Mouse (Mus musculus) embryonic facial prominence, embryonic 10.5 days (tissue): ENCODE results near the gene BC048679. TPM values are rescaled to one million over a fixed set of nuclear protein-coding genes. Genes with fewer than 3 reads are reported as not detected.
"Not testable (repeated sequence)": the region's sequence is repeated elsewhere in the genome, so short reads cannot be mapped to it uniquely, and the experiment has no call there.

ENCODE experiments used
- DNase-seq: peaks from one replicate; pipeline ENCODE4 v3.0.0-alpha.2; 2017; ENCODE audit warnings: low spot score
- H3K27ac ChIP-seq: fragments of 300-500 bp; sonication (generic); replicated peaks from 2 replicates; pipeline ENCODE4 v1.5.1; 2016; ENCODE audit warnings: mild to moderate bottlenecking
- H3K27me3 ChIP-seq: fragments of 300-500 bp; sonication (generic); replicated peaks from 2 replicates; pipeline ENCODE4 v1.6.1; 2016; ENCODE audit warnings: low read depth, mild to moderate bottlenecking; ENCODE audit not compliant: poor library complexity, severe bottlenecking
- H3K36me3 ChIP-seq: fragments of 300-500 bp; sonication (generic); replicated peaks from 2 replicates; pipeline ENCODE4 v1.6.1; 2016; ENCODE audit warnings: mild to moderate bottlenecking, moderate library complexity
- H3K4me1 ChIP-seq: fragments of 300-500 bp; sonication (generic); 2 replicates; pipeline ENCODE4 v1.6.1; 2016
- H3K4me3 ChIP-seq: fragments of 300-500 bp; sonication (generic); 2 replicates; pipeline ENCODE4 v1.5.1; 2016; ENCODE audit warnings: mild to moderate bottlenecking, moderate library complexity
- H3K9me3 ChIP-seq: fragments of 300-500 bp; sonication (generic); 2 replicates; pipeline ENCODE4 v1.6.1; 2016; ENCODE audit warnings: mild to moderate bottlenecking
- WGBS: fragments of 180-500 bp; shearing (Covaris S2); methylation state at CpG from one replicate; pipeline ENCODE4 v1.1.7; 2016; 5-methylcytosine and 5-hydroxymethylcytosine counted together
- polyA plus RNA-seq: library from polyadenylated mRNA; unstranded; fragments of >200 nt; fragmentation: Nextera tagmentation; extraction: Ambion mirVana; gene quantifications from 2 replicates; pipeline ENCODE4 v1.2.1, GENCODE M21; 2016

Gene BC048679
- polyA plus RNA-seq, 1 experiment from 2014 or later = 0.57 TPM

- no peak overlapping the region for H3K4me3 ChIP-seq
Observed at GRCm38 (mm10) chr7:81514906-81515590, 17.0 kb upstream of the BC048679 start.

GRCm38 (mm10) chr7:81501050-81501449, 3.0 kb upstream of the BC048679 start:
- Histone ChIP-seq H3K9me3 (no peaks in the 10 kb centered on the region), H3K27me3 (peaks cover 22% of the 10 kb centered on the region), H3K4me3 (no peak overlapping the region), H3K4me1 (peaks cover 15% of the 10 kb centered on the region), H3K36me3 (no peaks in the 10 kb centered on the region), H3K27ac (no peak overlapping the region)
- 80% methylated on average over 2 of the region's 2 CpGs for WGBS
- no peak for DNase-seq

More at GRCm38 (mm10) chr7:81514906-81515590, 17.0 kb upstream of the BC048679 start:
- H3K27me3 ChIP-seq = no peaks in the 10 kb centered on the region; the same call in 1 of the 2 replicates
- H3K27ac ChIP-seq = no peak overlapping the region
- DNase-seq = no peak
- no peaks in the 10 kb centered on the region for H3K9me3 ChIP-seq
- 63% methylated on average over 13 of the region's 13 CpGs for WGBS
- peaks cover 5% of the 10 kb centered on the region for H3K4me1 ChIP-seq
- H3K36me3 ChIP-seq = no peaks in the 10 kb centered on the region

- H3K27me3 ChIP-seq = peaks cover 61% of the 10 kb centered on the region
- no peak for DNase-seq
- H3K4me1 ChIP-seq = peaks cover 29% of the 10 kb centered on the region
- no peaks in the 10 kb centered on the region for H3K36me3 ChIP-seq
- no peak overlapping the region for H3K4me3 ChIP-seq
- WGBS = 27% methylated on average over 6 of the region's 6 CpGs
- no peak overlapping the region for H3K27ac ChIP-seq
- no peaks in the 10 kb centered on the region for H3K9me3 ChIP-seq
Observed at GRCm38 (mm10) chr7:81497171-81497570, 910 bp downstream of the BC048679 start.

GRCm38 (mm10) chr7:81493331-81494021, 4.6 kb downstream of the BC048679 start, which contains the start of gene Ap3b2:
Gene Ap3b2, minus strand, starts transcription at chr7:81493925.
- Histone ChIP-seq H3K27me3 (peaks cover 77% of the 10 kb centered on the region), H3K4me1 (peaks cover 43% of the 10 kb centered on the region), H3K36me3 (no peaks in the 10 kb centered on the region), H3K9me3 (no peaks in the 10 kb centered on the region), H3K27ac (peak within 1 kb of the TSS; percentile 72), H3K4me3 (peak within 1 kb of the TSS; percentile 68)
- DNase-seq = peak; percentile 89
- under 1% methylated on average over 57 of the region's 57 CpGs for WGBS

DNA sequence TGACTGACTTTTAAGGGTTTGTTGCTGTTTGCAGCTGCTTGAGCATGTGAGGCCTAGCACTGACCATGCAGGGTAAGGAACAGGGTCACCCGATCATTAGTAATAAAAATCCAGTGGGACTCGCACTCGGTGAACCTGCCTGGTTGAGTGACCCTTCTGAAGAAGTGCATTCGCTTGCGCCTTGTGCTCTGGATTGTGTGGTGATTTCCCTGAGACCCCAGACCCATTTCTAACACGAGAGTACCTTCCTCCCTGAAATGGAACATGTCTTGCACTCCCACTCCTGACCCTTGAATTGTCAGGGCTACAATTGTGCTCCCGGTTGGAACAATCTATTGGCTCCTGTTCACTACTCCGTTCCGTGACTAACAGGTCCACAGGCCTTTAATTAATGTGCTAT, 5.5 kb downstream of the BC048679 start:
- Histone ChIP-seq H3K27ac (no peak overlapping the region), H3K4me1 (peaks cover 39% of the 10 kb centered on the region), H3K4me3 (peak overlapping the region; percentile 68), H3K27me3 (peaks cover 70% of the 10 kb centered on the region), H3K36me3 (no peaks in the 10 kb centered on the region), H3K9me3 (no peaks in the 10 kb centered on the region)
- no peak for DNase-seq
- 42% methylated on average over 9 of the region's 9 CpGs for WGBS

- WGBS = 3% methylated on average over 9 of the region's 9 CpGs
- Histone ChIP-seq H3K4me3 (peak overlapping the region; percentile 13; the same call in 1 of the 2 replicates), H3K4me1 (peaks cover 29% of the 10 kb centered on the region), H3K36me3 (no peaks in the 10 kb centered on the region), H3K27ac (no peak overlapping the region), H3K27me3 (peaks cover 45% of the 10 kb centered on the region), H3K9me3 (no peaks in the 10 kb centered on the region)
- peak; percentile 48 for DNase-seq
Observed at GRCm38 (mm10) chr7:81489649-81490048, 8.4 kb downstream of the BC048679 start.

DNA sequence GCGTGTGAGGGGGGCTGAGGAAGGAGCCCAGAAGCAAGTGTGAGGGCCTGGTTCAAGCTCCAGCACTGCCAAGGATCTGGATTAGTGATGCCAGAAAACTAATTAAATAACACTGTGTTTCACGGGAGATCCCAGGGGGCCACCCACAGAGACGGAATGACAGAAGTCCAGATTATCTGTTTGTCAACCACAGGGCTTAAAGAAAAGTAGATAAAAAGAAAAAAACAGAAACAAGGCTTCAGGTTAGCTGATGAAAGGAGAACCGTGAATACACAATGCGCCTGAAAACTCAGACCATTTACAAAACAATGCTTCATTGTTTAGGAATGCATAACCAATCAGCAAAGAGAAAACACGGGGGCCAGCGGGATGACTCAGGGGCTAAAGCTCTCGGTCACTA, 17.3 kb downstream of the BC048679 start:
- Histone ChIP-seq H3K36me3 (no peaks in the 10 kb centered on the region), H3K27me3 (peaks cover 41% of the 10 kb centered on the region), H3K27ac (no peak overlapping the region), H3K4me1 (peaks cover 34% of the 10 kb centered on the region), H3K4me3 (no peak overlapping the region), H3K9me3 (no peaks in the 10 kb centered on the region)
- WGBS = 3% methylated on average over 8 of the region's 8 CpGs
- no peak for DNase-seq

- Histone ChIP-seq H3K27ac (no peak overlapping the region), H3K4me3 (no peak overlapping the region), H3K27me3 (peaks cover 53% of the 10 kb centered on the region), H3K36me3 (no peaks in the 10 kb centered on the region), H3K4me1 (peaks cover 34% of the 10 kb centered on the region), H3K9me3 (no peaks in the 10 kb centered on the region)
- 40% methylated on average over 3 of the region's 3 CpGs for WGBS
- no peak for DNase-seq
Observed at GRCm38 (mm10) chr7:81479531-81480090, 18.5 kb downstream of the BC048679 start.

DNA sequence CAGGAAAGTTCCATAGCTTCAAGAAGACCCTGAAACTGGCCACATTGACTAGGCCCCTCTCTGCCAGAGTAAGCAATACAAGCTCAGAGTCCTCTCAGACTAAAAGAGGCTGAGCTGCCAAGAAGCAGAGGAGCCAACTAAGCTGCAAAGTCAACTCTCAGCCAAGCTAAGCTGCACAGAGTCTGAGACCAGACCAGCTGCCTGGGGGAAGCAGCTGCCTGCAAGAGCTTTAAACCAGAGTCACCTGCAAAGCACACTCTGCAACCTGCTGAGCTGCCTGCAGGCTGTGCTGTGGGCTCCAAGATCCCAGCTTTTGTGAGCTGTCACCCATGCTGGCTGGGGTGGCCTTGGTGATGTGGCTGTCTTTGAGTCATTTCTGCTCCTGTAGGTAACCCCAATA, 19.8 kb downstream of the BC048679 start:
- not testable (repeated sequence) for H3K36me3 ChIP-seq, H3K9me3 ChIP-seq, H3K4me3 ChIP-seq, DNase-seq, H3K27ac ChIP-seq
- H3K27me3 ChIP-seq = peaks cover 53% of the 10 kb centered on the region
- peaks cover 34% of the 10 kb centered on the region for H3K4me1 ChIP-seq

DNA sequence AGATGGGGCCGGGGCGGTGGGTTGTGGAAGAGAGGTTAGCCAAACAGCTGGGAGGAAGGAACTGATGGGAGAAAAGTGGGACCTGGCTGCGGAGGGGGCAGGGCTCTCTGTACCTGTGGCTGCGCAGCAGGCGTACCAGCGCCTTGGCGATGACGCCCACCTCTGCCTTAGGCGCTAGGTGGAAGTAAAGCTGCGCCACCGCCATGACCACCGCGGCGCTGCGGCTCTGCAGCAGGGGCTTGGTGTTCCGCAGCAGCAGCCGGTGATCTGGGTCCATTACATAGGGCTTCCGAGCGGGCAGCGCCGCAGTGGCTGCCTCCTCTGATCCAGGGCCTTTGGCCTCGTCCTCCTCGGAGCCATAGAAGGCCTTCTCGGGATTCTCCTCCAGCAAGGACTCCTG, 21.2 kb downstream of the BC048679 start:
- Histone ChIP-seq H3K4me3 (peak overlapping the region; percentile 39), H3K27ac (no peak overlapping the region), H3K36me3 (no peaks in the 10 kb centered on the region), H3K27me3 (peaks cover 51% of the 10 kb centered on the region), H3K9me3 (no peaks in the 10 kb centered on the region), H3K4me1 (peaks cover 34% of the 10 kb centered on the region)
- peak; percentile 59 for DNase-seq
- 3% methylated on average over 24 of the region's 24 CpGs for WGBS

- Histone ChIP-seq H3K9me3 (no peaks in the 10 kb centered on the region), H3K4me1 (peaks cover 25% of the 10 kb centered on the region), H3K36me3 (no peaks in the 10 kb centered on the region), H3K27ac (no peak overlapping the region), H3K27me3 (peaks cover 51% of the 10 kb centered on the region), H3K4me3 (no peak overlapping the region)
- WGBS = 74% methylated on average over 3 of the region's 3 CpGs
- DNase-seq = no peak
Observed at GRCm38 (mm10) chr7:81475221-81475620, 22.9 kb downstream of the BC048679 start.

- Histone ChIP-seq H3K4me1 (no peaks in the 10 kb centered on the region), H3K4me3 (no peak overlapping the region), H3K27ac (no peak overlapping the region), H3K9me3 (no peaks in the 10 kb centered on the region), H3K27me3 (peaks cover 21% of the 10 kb centered on the region), H3K36me3 (no peaks in the 10 kb centered on the region)
- 80% methylated on average over 9 of the region's 9 CpGs for WGBS
- DNase-seq = no peak
Observed at GRCm38 (mm10) chr7:81464906-81465450, 33.1 kb downstream of the BC048679 start.
